Mouse (Mus musculus) CD4-positive, CD25-positive, alpha-beta regulatory T cell, adult 4 months (primary cell): ENCODE results near the gene Kif1a. TPM values are rescaled to one million over a fixed set of nuclear protein-coding genes. Genes with fewer than 3 reads are reported as not detected.
A peak's percentile ranks its signal among the peaks of the same experiment; 100 is the strongest.
"Not testable (repeated sequence)": the region's sequence is repeated elsewhere in the genome, so short reads cannot be mapped to it uniquely, and the experiment has no call there.

ENCODE experiments used
- ATAC-seq: one replicate; pipeline ENCODE4 v1.8.0; 2017
- polyA plus RNA-seq, 2 experiments: library from polyadenylated mRNA; unstranded; fragments of 100-300 nt; shearing (Covaris generic); gene quantifications; one replicate each; pipeline ENCODE4 v1.2.1; 2017

The Kif1a gene
- polyA plus RNA-seq, 2 experiments from 2014 or later = not detected

DNA sequence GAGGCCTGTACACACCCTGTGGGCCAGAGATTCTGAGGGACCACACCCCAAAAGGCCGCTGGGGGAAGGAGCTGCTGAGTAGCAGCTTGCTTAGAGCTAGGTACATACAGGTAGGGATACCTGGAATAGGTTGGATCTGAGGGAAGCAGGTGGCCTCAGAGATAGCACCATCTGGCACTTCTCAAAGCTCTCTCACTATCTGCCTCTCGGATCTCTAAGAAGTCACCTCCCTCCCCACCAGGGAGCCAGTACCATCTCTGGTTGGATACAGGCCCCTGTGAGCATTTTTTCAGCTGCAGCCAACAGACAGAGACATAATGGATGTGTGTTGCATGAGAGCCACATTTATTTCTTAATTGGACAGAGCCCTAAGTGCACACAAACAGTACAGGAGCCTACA, 86.6 kb downstream of the Kif1a start:
- no peak for ATAC-seq

DNA sequence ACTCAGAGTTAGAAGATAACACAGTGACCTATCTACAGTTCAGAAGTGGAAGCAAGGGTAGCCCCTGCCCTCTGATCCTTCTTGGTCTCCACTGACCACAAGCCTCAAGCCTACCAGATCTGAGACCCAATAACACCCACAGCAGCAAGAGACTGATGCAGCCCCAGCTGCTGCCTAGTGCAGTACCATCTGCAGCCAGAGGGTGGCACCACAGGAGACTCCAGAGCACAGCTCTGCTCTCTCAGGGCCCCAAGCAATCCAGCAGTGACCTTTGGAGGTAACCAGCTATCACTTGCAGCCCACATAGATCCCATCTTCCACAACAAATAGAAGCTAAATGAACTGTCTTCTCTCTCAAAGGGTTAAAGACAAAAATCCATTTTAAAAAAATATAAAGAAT, 87.3 kb downstream of the Kif1a start:
- no peak for ATAC-seq

DNA sequence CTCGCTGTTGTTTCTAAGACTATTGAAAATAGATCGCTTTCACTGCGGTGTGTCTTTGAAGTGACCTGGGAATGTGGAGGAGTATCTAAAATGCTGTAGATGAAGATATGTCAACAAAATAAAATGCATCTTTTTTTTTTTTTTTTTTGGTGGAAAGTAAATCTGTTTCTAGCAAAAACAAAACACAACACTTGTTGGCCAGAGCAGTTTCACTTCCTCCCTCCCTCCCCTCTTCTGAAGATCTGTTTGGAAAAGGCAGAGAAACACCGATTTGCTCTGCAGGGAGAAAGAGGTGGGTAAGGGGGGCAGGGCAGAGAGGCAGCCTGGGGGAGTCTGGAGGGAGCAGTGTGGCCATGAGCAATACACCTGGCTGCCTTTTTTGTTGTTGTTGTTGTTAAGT, 88.4 kb downstream of the Kif1a start:
- ATAC-seq = no peak

DNA sequence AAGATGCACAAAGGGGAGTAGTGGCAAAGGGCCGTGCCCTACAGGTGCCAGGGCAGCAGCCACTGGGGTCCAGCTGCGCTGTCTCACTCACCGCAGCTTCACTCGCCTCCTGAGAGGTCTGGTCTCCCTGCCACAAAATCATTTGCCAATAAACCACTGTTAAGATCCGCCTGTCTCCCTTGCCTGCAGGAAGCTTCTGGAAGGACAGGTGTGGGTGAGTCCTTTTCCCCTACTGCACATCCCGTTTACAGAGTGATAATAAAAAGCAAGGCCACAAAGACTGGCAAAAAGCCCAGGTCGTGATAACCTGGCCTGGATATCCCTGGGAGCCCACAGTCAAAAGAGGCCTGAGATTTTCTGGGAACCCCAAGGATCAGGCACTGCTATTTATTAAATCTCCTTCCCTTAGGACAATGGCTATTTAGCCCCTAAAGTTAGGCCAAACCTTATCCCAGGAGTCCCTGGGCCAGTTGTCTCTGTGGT, 89.6 kb downstream of the Kif1a start:
- ATAC-seq = no peak

DNA sequence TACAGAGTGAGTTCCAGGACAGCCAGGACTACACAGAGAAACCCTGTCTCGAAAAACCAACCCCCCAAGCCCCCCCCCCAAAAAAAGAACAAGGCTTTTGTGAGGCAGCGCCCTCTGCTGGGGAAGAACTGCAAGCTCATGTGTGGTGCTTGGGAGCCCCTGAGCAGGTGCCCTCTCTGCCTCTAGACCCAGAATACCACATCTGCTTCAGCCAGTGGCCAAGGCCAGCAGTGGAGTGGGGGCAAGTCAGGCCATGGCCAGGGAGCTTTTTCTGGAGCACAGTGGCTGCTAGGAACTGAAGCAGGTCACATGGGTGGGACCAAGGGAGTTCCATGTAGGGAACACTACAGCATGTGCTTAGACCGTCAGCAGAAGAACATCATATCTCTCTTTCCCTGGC, 91.0 kb downstream of the Kif1a start:
- ATAC-seq = no peak

DNA sequence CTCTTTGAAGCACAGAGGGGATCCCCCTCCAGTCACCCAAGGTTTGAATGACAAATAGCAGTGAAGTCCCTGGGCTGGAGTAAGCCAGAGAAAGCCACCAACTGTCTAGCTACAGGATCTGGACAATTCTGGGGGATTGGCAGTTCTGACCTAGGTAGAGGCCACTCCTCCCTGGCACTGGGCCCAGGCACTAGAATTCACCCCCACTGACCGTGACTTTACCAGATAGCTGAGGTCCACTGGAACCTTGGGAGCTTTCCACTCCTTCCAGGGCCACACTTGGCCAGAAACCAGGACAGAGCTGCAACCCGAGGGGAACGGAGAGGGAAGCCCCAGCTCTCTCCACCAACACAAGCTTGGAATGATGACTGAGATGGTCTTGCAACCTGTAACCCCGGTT, 92.6 kb downstream of the Kif1a start:
- ATAC-seq = no peak

DNA sequence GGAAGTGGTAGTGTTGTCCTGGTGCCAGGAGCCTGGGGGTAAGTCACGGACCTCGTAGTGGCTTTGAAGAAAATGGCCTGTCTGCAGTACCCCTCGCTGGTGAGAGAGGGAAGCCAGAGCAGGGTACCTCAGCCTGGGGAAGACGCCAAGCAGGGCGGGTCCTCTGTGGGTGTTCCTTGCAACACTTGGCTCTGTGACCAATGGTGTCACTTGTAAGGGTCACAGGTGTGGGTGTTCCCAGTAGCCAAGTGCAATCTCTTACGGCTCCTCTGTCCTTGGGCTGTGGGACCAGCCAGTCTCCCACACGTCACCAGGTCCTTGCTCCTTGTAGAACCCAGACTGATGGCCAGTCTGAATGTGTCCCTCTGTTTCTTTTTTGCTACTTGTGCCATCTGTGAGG, 95.7 kb downstream of the Kif1a start, which contains the start of gene Aqp12:
TSS of gene Aqp12 (plus strand) at position 274 of the 400 bp plus-strand sequence.
- ATAC-seq = no peak

DNA sequence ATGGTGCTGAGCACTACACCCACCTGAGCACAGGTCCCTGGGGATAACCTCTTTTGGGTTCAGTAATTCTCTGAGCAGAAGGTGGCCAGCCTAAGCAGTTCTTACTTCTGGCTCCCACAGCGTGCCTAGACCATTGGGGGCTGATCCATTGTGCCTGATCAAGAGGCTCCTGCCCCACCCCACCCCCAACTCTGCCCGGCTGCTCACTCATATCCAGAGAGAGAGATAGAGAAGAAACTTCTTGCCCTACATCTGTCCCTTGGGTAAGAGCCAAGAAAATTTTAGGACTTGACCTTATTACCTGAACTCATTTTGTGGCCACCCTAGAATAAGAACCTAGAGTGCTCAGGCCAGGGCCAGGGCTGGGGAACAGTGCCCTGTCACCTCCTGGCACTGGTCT, 108.9 kb downstream of the Kif1a start:
- no peak for ATAC-seq

DNA sequence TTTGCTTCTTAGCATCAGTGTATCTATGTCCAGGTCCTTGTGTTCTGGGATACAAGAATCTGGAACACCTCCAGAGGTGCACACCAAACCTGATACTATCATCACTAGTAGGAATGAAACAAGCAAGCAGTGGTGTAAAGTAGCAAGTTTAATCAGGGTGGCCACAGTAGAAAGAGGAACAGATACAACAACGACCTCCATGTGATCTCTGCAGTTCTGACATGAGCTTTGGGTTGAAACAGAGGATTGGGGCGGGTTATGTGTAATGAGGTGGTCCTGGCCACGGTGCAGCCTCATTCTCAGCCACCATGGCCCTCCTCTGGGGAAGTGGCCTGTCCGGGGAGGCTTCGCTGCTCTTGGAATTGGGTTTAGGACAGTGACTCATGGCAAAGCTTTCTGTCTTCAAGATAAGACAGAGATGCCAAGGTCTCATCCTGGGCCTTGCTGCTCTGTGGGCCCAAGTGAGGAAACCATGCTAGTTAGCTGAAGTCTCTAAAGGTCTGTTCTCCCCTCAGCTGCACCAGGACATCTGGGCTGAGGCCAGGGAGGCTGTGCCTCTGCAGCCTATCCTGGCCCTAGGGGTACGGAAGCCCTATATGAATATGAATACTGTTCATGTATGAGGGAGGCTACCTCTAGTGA, 109.4 kb downstream of the Kif1a start:
- no peak for ATAC-seq

DNA sequence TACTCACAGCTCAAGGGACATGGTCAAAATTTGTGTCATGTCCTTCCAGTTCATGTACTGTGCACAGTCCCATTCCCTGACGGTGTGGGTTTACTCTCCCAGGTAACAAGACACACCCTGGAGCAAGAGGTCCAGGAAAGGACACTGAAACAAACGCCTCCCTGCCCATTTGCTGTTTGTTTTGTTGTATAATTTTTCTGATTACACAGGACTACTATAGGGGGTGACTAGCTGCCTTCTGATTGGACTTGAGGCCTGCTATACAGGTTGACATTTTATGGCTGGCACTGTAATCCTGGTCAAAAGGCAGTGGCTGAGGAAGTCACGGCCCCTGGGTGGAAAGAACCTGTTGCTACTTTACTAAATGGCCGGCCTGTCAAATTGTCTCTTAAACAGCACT, 111.9 kb downstream of the Kif1a start:
- ATAC-seq = no peak

DNA sequence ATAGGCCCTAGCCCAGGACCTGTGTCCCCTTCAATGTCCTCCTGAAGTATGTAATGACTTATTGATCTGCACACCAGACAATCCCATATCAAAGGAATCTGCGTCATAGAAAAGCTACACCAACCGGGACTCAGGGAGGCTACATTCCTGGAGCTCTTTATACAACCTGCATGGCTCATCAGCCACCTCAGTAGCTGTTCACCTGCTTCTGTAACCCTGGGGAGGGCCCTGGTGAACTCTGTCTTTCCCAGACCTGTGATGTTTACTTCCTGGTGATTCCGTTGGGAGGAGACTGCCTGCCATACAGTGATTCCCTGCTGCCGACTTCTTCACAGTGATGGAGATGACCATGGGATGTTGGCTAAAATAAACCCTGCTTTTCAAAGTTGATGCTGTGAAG, 112.9 kb downstream of the Kif1a start:
- ATAC-seq = no peak

DNA sequence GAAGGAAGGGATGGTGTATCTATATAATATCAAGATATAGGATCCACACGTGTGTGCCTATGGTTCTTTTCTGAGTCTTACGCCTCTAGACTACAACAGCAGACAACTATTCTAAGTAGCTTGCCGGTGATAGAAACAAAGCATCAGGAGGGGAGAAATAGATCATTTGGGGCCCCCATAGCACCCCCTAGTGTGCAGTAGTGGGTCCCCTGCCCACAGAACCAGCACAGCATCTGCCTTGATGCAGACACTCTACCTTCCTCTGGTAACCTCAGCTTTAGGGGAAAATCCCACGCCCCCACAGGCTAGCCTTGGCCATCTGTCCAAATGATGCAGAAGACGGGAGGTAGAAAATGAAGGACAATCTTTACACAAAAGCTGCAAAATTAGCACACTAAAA, 116.8 kb downstream of the Kif1a start:
- no peak for ATAC-seq

DNA sequence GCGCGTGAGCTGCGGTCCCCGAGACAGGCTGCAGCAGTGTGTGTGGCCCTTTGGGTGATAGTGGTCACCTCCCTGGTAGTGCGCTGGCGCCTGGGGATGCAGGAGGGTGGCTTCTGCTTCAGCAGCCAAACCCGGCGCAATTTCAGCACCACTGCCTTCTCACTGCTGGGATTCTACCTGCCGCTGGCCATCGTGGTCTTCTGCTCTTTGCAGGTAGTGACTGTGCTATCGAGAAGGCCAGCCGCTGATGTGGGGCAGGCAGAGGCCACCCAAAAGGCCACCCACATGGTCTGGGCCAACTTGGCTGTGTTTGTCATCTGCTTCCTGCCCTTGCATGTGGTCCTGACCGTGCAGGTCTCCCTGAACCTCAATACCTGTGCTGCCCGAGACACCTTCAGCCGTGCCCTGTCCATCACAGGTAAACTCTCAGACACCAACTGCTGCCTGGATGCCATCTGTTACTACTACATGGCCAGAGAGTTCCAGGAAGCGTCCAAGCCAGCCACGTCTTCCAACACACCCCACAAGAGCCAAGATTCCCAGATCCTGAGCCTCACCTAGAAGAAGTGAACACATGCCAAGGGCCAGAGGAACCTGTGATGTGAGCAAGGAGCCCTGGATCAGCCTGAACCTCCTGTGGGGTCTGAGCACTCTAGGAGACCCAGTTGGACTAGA, 118.7 kb downstream of the Kif1a start:
- no peak for ATAC-seq

DNA sequence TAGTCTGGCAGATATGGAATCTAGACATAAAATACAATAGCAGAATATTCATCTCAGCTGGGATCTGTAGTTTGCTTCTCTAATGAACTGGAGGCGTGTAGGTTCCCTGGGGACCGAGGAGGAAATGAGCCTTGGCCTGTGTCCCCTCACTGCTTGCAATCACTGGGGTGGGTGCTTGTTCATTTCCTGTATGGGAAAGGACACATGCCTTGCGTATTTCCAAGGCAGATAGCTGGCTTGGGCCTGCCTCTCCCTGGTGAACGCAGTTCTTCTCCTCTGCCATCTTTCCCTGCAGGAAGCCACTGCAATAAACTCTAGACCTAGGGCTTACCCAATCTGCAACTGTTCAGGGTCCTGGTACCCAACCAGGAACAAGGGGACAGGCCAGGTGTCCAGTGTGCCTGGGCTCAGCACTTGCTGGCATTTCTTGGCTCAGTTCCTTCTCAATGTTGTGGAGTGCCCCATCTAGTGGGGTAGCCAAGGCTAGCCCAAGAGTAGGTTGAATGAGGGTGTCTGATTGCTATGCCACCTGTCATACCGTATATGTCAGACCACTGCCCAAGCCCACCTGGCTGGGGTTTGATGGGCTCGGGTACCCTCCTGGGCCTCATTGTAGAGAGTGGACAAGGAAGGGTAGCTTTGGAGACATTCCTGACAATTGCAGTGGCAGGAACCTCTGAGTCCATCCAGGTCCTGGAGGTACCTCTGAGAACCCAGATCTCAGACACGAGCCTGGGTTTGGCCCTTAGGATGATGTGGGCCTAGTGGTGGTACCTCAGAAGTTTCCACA, 120.5 kb downstream of the Kif1a start:
- no peak for ATAC-seq

DNA sequence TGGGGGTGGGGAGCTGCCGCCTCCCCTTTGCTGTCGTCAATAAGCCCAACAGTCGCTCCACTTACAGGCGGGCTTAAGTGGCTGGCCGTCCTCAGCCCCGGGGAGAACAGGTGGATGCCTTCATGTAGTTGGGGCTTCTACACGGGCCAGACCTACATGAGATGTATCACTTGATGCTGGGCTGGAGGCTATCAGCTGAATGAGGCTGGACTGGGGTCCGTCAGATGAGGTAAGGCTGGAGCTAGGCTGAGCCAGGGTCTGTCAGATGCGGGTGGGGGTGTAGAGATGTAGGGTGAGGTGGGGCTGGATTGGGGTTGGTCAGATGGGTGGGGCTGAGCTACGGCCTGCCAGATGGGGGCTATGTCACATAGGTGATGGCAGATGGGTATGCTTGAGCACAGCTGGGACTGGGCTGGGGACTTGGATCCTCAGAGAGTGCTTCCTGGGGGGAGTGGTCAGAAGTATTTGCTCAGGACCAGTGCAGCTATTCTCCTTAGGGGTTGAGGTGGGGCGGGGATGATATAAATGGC, 122.6 kb downstream of the Kif1a start:
- ATAC-seq = no peak

DNA sequence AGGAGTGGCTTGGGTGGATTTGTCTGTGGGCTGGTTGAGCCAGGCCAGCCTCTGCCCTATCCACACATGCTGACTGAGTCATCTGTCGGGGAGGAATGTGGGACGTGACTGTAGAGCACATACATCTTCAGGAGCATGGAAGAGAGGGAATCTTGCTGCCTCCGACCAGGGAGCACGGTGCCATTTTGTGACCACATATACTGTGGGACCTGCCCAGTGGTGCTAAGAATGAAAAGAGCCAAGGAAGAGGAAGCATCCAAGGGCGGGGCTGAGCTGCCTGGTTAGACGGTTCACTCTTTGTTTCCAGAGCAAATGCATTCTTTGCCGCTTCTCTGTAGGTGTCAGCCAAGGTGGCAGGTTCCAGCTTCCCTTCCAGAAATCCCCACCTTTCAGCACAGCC, 123.1 kb downstream of the Kif1a start:
- no peak for ATAC-seq

DNA sequence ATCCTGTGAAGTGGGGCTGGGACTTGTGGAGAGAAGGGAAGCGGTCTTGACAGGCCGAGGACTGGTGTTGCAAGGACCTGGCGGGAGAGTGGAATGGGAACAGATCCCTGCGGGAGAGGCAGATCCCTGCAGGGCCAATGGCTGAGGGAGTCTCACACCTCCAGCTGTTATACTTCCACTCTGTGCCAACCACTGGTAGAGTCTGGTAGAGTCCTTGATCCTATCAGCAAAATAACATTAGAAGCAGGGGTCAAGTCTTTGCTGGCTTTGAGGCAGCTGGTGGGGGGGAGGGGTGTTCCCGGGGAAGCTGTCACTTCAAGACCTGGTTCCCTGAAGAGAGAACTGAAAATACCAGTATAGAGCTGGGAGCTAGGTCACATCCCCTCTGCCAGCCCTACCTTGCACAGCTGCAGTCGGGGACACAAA, 125.6 kb downstream of the Kif1a start:
- ATAC-seq = no peak

DNA sequence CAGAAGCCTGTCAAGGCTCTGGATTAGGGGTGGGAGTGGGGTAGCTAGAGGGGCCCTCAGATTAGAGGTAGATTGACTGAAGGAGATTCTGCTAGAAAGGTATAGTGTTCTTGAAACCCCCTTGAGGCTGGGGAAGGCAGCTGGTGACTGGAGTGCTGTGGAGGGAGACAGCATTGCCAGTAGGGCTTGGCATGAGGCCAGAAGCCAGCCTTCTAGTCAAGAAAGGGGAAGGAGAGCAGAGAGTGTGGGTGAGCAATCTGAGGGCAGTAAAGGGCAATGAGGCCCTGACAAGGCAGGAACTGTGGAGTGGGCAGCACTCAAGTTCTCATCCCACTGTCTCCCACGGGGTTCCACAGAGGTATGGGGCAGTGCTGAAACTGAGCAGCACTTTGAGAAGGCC, 128.9 kb downstream of the Kif1a start:
- ATAC-seq = peak; percentile 34

DNA sequence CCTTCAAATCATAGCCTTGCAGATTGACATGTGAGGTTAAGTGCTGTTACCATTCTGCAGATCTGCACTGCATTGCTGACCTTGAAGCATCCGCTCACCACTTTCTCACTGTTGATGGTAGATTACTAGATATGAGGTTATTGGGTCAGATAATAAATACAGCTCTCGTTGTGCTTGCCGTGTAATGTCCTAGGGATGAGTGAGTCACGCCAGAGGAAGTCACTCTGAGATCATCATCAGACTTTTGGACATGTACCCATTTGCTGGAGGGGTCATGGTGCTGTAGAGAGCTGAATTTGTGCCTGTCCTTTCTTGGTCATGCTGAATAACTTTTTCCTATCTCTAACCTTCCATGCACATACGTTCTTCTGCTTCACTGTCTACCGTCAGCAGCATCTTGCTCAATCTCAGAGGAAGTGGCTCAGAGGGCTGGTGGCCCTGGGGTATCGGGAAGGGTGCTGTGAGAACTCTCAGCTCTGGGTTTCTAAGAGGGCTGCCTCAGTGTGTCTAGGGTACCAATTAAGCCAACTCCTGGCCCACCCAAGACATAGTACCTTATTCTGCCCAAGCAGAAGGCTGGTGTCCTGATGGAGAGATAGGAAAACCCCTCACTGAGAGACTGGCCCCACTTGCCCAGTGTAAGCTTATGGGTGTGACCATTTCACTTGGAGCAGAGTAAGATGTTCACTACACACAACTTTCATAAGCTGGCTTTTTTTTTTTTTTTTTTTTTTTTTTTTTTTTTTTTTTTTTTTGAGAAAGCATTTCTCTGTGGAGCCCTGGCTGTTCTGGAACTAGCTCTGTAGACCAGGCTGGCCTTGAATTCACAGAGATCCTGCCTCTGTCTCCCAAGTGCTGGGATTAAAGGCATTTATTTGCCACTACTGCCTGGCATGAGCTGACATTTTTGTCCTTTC, 129.6 kb downstream of the Kif1a start:
- ATAC-seq = peak; percentile 69

DNA sequence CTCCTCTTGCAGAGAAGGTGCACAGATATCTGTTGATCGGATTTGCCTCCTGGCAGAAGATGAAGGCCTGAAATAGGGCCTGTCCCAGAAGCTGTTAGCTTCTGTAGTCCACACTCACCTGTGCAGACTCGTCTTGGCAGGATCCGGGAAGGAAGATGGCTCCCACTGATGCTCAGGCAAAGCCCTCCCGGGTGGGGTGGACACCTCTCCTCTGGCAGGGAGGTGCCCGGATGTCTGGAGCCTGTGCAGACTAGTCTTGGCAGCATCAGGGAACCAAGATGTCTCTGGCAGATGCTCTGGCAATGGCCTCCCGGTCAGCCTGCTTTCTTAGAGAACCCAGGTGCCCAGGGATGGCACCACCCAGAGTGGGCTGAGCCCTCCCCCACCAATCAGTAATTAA, 131.0 kb downstream of the Kif1a start:
- ATAC-seq = not testable (repeated sequence)
